Comparison of ENCODE assay signal across 36 mouse cellular contexts in genomic region chr5:144085696-144086095, GRCm38 (mm10). TPM values are rescaled to one million over a fixed set of nuclear protein-coding genes. Genes with fewer than 3 reads are reported as not detected.
A peak's percentile ranks its signal among the peaks of the same experiment; 100 is the strongest.
DNase-seq lines count a peak whose midpoint lies in the region; ATAC-seq and TF ChIP-seq lines count a peak whose summit lies in the region.
"Had no signal": no experiment of that assay in that cellular context is flagged by ENCODE, and none has a peak within 500 bp of the region (broad histone marks: within the 10 kb centered on the region; RNA-seq: fewer than 3 reads in every experiment).

No protein-coding gene starts in this region.

- 73% methylated on average over 6 of the region's 6 CpGs for WGBS in stomach, embryonic 16.5 days
- 86% methylated on average over 6 of the region's 6 CpGs for WGBS in midbrain, postnatal 0 days

- H3K27ac ChIP-seq in stomach, embryonic 16.5 days (ENCODE audit: low read length) = peak overlapping the region; percentile 65
- no peak overlapping the region for H3K27ac ChIP-seq in midbrain, postnatal 0 days (ENCODE audit: low read depth, low read length)
- H3K27ac ChIP-seq: embryonic facial prominence, embryonic 13.5 days; forebrain, embryonic 10.5 days; forebrain, embryonic 15.5 days; gastrocnemius, adult 2 months; heart, embryonic 13.5 days; hindbrain, embryonic 14.5 days; left cerebral cortex, adult 2 months; limb, embryonic 12.5 days; liver, embryonic 15.5 days; neural tube, embryonic 15.5 days had no signal

- peaks cover 44% of the 10 kb centered on the region for H3K4me1 ChIP-seq in E14TG2a.4 (replicated peaks; ENCODE audit: low read depth, low read length)
- H3K4me1 ChIP-seq in stomach, embryonic 16.5 days (ENCODE audit: control insufficient read depth, insufficient read depth, low read length) = no peaks in the 10 kb centered on the region
- H3K4me1 ChIP-seq in midbrain, postnatal 0 days (ENCODE audit: insufficient read depth, low read length) = no peaks in the 10 kb centered on the region
- H3K4me1 ChIP-seq: embryonic facial prominence, embryonic 13.5 days; forebrain, embryonic 10.5 days; heart, embryonic 13.5 days; limb, embryonic 12.5 days; liver, embryonic 15.5 days; neural tube, embryonic 15.5 days had no signal

- no peak for TF ChIP-seq CTCF in E14TG2a.4 (conservative IDR thresholded peaks at IDR 0.05; ENCODE audit: low read length)
- TF ChIP-seq CTCF in midbrain, postnatal 0 days (IDR thresholded peaks at IDR 0.05) = no peak

- H3K9ac ChIP-seq in stomach, embryonic 16.5 days (ENCODE audit: low read length) = no peak overlapping the region
- no peak overlapping the region for H3K9ac ChIP-seq in midbrain, postnatal 0 days (replicated peaks; ENCODE audit: low read length, poor library complexity, severe bottlenecking)
- H3K9ac ChIP-seq: embryonic facial prominence, embryonic 13.5 days; forebrain, embryonic 15.5 days; heart, embryonic 13.5 days; hindbrain, embryonic 14.5 days; limb, embryonic 12.5 days; liver, embryonic 15.5 days; lung, embryonic 14.5 days; neural tube, embryonic 15.5 days had no signal

- H3K4me2 ChIP-seq in stomach, embryonic 16.5 days (ENCODE audit: low read depth, low read length) = no peak overlapping the region
- H3K4me2 ChIP-seq in midbrain, postnatal 0 days (ENCODE audit: low read depth, low read length, poor library complexity, severe bottlenecking) = no peak overlapping the region
- H3K4me2 ChIP-seq: embryonic facial prominence, embryonic 13.5 days; forebrain, embryonic 15.5 days; heart, embryonic 13.5 days; hindbrain, embryonic 14.5 days; limb, embryonic 12.5 days; liver, embryonic 15.5 days; lung, embryonic 14.5 days; neural tube, embryonic 15.5 days had no signal

- no peak for ATAC-seq in stomach, embryonic 16.5 days (ENCODE audit: insufficient read depth, low FRiP score)
- no peak for ATAC-seq in midbrain, postnatal 0 days (ENCODE audit: low FRiP score)
- ATAC-seq: forebrain, embryonic 15.5 days had no signal

- no peaks in the 10 kb centered on the region for H3K9me3 ChIP-seq in E14TG2a.4 (ENCODE audit: low read length)
- no peaks in the 10 kb centered on the region for H3K9me3 ChIP-seq in stomach, embryonic 16.5 days (replicated peaks; ENCODE audit: control insufficient read depth, low read length)
- no peaks in the 10 kb centered on the region for H3K9me3 ChIP-seq in midbrain, postnatal 0 days (ENCODE audit: low read length)
- H3K9me3 ChIP-seq: embryonic facial prominence, embryonic 13.5 days; forebrain, embryonic 10.5 days; forebrain, embryonic 15.5 days; heart, embryonic 13.5 days; limb, embryonic 12.5 days; liver, embryonic 15.5 days; neural tube, embryonic 15.5 days had no signal

- no peaks in the 10 kb centered on the region for H3K36me3 ChIP-seq in E14TG2a.4 (ENCODE audit: insufficient read depth, low read length)
- no peaks in the 10 kb centered on the region for H3K36me3 ChIP-seq in stomach, embryonic 16.5 days (ENCODE audit: control insufficient read depth, insufficient read depth, low read length)
- H3K36me3 ChIP-seq in midbrain, postnatal 0 days (ENCODE audit: insufficient read depth, low read length) = no peaks in the 10 kb centered on the region
- H3K36me3 ChIP-seq: embryonic facial prominence, embryonic 13.5 days; forebrain, embryonic 10.5 days; forebrain, embryonic 15.5 days; heart, embryonic 13.5 days; limb, embryonic 12.5 days; liver, embryonic 15.5 days; neural tube, embryonic 15.5 days had no signal

- peak; percentile 42 for DNase-seq in ES-CJ7 (ENCODE audit: low read depth, low spot score)
- peak; percentile 25 for DNase-seq in kidney, postnatal 10 days
- no peak for DNase-seq in retina, postnatal 1 day
- DNase-seq in urinary bladder, postnatal 25 days (ENCODE audit: low spot score) = no peak
- no peak for DNase-seq in midbrain, postnatal 0 days (ENCODE audit: low spot score)
- DNase-seq: adrenal gland, postnatal 36 days; cerebellum, adult 18-20 months; cerebellum, postnatal 10 days; gastrocnemius, adult 2 months; heart, postnatal 10 days; lung, embryonic 14.5 days; lung, postnatal 14 days; midbrain, embryonic 14.5 days; right cerebral cortex, adult 18-20 months; thymus, postnatal 36 days had no signal

- peak overlapping the region; percentile 50; the same call in 1 of the 2 replicates for H3K4me3 ChIP-seq in E14TG2a.4 (replicated peaks; ENCODE audit: low read length)
- H3K4me3 ChIP-seq in stomach, embryonic 16.5 days (replicated peaks; ENCODE audit: low read length) = no peak overlapping the region
- no peak overlapping the region for H3K4me3 ChIP-seq in midbrain, postnatal 0 days (ENCODE audit: low read depth, low read length)
- H3K4me3 ChIP-seq: embryonic facial prominence, embryonic 13.5 days; forebrain, embryonic 10.5 days; forebrain, embryonic 15.5 days; gastrocnemius, adult 2 months; heart, embryonic 13.5 days; left cerebral cortex, adult 2 months; limb, embryonic 12.5 days; liver, embryonic 15.5 days; neural tube, embryonic 15.5 days had no signal

- no peaks in the 10 kb centered on the region for H3K27me3 ChIP-seq in E14TG2a.4 (ENCODE audit: insufficient read depth, low read length)
- no peaks in the 10 kb centered on the region for H3K27me3 ChIP-seq in stomach, embryonic 16.5 days (ENCODE audit: control insufficient read depth, insufficient read depth, low read length)
- no peaks in the 10 kb centered on the region for H3K27me3 ChIP-seq in midbrain, postnatal 0 days (ENCODE audit: insufficient read depth, low read length)
- H3K27me3 ChIP-seq: embryonic facial prominence, embryonic 13.5 days; forebrain, embryonic 15.5 days; heart, embryonic 13.5 days; limb, embryonic 12.5 days; liver, embryonic 15.5 days; neural tube, embryonic 15.5 days had no signal

RNA-seq across cellular contexts. Expression of gene Lmtk2, which starts 14.5 kb away (rescaled TPM):
- 6.5 TPM in 2 replicates for polyA plus RNA-seq in stomach, embryonic 16.5 days (2015; fragmentation: Nextera tagmentation; extraction: Ambion mirVana)
- total RNA-seq in midbrain, postnatal 0 days (2014; rRNA removed) = 67.2 and 69.9 TPM in 2 replicates
- 7.1 and 7.3 TPM in 2 replicates for polyA plus RNA-seq in midbrain, postnatal 0 days (2015; fragmentation: Nextera tagmentation; extraction: Ambion mirVana)

RNA-seq across cellular contexts. Expression of gene Ocm, which starts 59.2 kb away (rescaled TPM):
- polyA plus RNA-seq in stomach, embryonic 16.5 days (2015; fragmentation: Nextera tagmentation; extraction: Ambion mirVana) = 0.43 TPM in 1 of 2 replicates, not detected in the other
- not detected in 2 replicates for total RNA-seq in midbrain, postnatal 0 days (2014; rRNA removed)
- polyA plus RNA-seq in midbrain, postnatal 0 days (2015; fragmentation: Nextera tagmentation; extraction: Ambion mirVana) = 0.25 and 0.43 TPM in 2 replicates
- total RNA-seq: adrenal gland, adult 18-20 months; adrenal gland, postnatal 36 days; common myeloid progenitor, adult 5-6 weeks; gastrocnemius, adult 2 months; heart, adult 8-10 months; heart, postnatal 10 days; hematopoietic stem cell, adult 5-6 weeks; layer of hippocampus, adult 18-20 months; layer of hippocampus, postnatal 14 days; liver, adult 2 months had no signal
- polyA plus RNA-seq: brain, embryonic 14.5 days; embryonic facial prominence, embryonic 13.5 days; forebrain, embryonic 10.5 days; forebrain, embryonic 15.5 days; gonadal fat pad, adult 2 months; heart, embryonic 13.5 days; hindbrain, embryonic 14.5 days; intestine, postnatal 0 days; limb, embryonic 12.5 days; liver, adult 2 months; liver, embryonic 15.5 days; lung, embryonic 14.5 days; midbrain, embryonic 14.5 days; neural tube, embryonic 15.5 days had no signal

Comparison
In these comparisons a context has a peak if more than half of its experiments do, and no peak if none do; other contexts are left out.
1. DNase-seq: peak in ES-CJ7 (single experiment) and kidney, postnatal 10 days (single experiment); none in retina, postnatal 1 day (single experiment), urinary bladder, postnatal 25 days (single experiment) and midbrain, postnatal 0 days (single experiment).